Mouse (Mus musculus): Measurements from ENCODE around the gene 4930426L09Rik. TPM values are rescaled to one million over a fixed set of nuclear protein-coding genes. Genes with fewer than 3 reads are reported as not detected.

4930426L09Rik gene
- polyA plus RNA-seq (2015; fragmentation: Illumina TruSeq; extraction: RNeasy Lipid Tissue Mini Kit (QIAGEN cat#74804); ENCODE audit: insufficient read depth, low replicate concordance), result 3.2 TPM

GRCm38 (mm10) chr2:18998054-18998478 is at the start of gene 4930426L09Rik, which contains the start of gene Pip4k2a:
Gene 4930426L09Rik, plus strand, starts transcription at chr2:18998343.
Gene Pip4k2a, minus strand, starts transcription at chr2:18998126.

Other genes with a start within 250 kb of the 4930426L09Rik start
- gene Pip4k2a, start 217 bp upstream of the 4930426L09Rik start, polyA plus RNA-seq (2015; fragmentation: Illumina TruSeq; extraction: RNeasy Lipid Tissue Mini Kit (QIAGEN cat#74804); ENCODE audit: insufficient read depth, low replicate concordance), result 185 TPM
- 0.97 TPM for gene Armc3, start 201.0 kb downstream of the 4930426L09Rik start, polyA plus RNA-seq (2015; fragmentation: Illumina TruSeq; extraction: RNeasy Lipid Tissue Mini Kit (QIAGEN cat#74804); ENCODE audit: insufficient read depth, low replicate concordance)

Data from spleen, adult 10 weeks (tissue).